Mouse (Mus musculus) bone marrow macrophage, adult 2 months (primary cell): Measurements from ENCODE around the gene A830018L16Rik.

Experiments used
- CTCF ChIP-seq: IDR thresholded peaks from 2 replicates; pipeline ENCODE4 v1.5.1; 2012; ENCODE audit warnings: low read depth, mild to moderate bottlenecking, low read length, moderate library complexity
- POLR2A ChIP-seq: IDR thresholded peaks from 2 replicates; pipeline ENCODE4 v1.6.1; 2012; ENCODE audit warnings: mild to moderate bottlenecking, low read depth, low read length, borderline replicate concordance

- TF ChIP-seq POLR2A (no peak), CTCF (no peak)
These were observed 79.0 kb downstream of the A830018L16Rik start for GRCm38 (mm10) chr1:11492936-11493335.
